Mouse (Mus musculus) regulatory T cell (primary cell): Measurements from ENCODE around the gene Syce1l.

Experiments
- in situ Hi-C: fragments of 300-600 bp; cut with MboI, MseI; formaldehyde crosslinking; loops from one replicate; pipeline ENCODE4 v1.15.1; 2025; ENCODE audit warnings: high pct_unique_total_duplicates

Gene Syce1l

GRCm38 (mm10) chr8:113672599-113673255 lies 29.7 kb downstream of the Syce1l start:
- in situ Hi-C loops = loop anchor here (10.0 kb wide), 1 partner anchor 952 kb away; no protein-coding TSS in a partner anchor

DNA sequence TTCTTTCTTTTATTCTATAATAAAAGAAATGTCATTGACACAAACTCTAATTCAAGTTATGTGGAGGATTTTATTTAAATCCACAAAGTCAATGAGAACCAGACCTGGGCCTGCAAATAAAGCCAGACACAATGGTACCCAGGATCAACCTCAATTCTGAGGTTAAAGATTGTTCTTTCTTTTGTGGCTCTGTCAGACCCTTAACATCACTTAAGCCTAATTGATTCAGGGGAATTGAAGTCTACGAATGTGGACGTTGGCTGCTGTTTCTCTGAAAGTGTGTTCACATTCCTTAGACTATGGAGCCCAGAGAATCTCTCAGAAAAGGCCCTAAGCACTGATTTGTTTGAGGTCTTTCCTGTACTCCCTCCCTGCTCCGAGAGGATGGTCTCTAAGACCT lies 30.3 kb downstream of the Syce1l start:
- in situ Hi-C loops = loop anchor here (10.0 kb wide), 1 partner anchor 952 kb away; no protein-coding TSS in a partner anchor

DNA sequence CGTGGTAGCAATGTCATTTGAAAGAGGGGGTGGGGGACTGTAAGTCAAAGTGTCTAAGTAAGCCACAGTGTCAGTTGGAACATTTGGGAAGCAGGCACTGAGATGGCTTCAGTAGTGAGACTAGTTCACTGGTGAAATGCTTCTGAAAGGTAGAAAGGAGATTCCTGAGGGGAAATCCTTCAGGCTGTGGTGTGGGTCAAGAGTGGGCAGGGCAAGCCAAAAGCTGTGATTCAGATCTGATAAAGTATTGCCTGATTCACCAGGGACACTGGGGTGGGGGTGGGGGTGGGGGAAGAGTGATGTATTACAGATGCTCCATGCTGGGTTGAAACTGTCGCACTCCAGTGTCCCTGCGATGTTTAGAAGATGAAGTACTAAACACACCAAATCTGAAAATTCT lies 31.6 kb downstream of the Syce1l start:
- in situ Hi-C loops = loop anchor here (10.0 kb wide), 1 partner anchor 950 kb away; no protein-coding TSS in a partner anchor

- in situ Hi-C loops = loop anchor here (10.0 kb wide), 1 partner anchor 950 kb away; no protein-coding TSS in a partner anchor
Observed at GRCm38 (mm10) chr8:113675281-113675680, 32.3 kb downstream of the Syce1l start.

DNA sequence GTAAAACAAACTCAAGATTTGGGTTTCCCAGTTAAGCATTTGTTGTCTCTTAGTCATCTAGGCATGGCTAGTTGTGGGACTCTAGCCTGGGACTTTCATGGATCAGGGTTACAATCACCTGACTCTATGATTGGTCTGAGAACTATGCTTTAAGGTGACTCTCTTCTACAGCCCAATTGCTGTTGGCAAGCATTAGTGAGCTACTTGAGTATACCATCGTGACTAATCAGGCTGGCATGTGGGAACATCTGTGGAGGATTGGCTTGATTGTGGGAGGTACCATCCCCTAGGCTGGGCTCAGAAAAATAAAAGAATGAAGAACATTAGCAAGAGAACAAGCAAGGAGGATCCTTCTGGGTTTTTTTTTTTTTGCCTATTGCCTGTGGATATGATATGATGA lies 33.8 kb downstream of the Syce1l start:
- in situ Hi-C loops = loop anchor here (10.0 kb wide), 1 partner anchor 948 kb away; no protein-coding TSS in a partner anchor

DNA sequence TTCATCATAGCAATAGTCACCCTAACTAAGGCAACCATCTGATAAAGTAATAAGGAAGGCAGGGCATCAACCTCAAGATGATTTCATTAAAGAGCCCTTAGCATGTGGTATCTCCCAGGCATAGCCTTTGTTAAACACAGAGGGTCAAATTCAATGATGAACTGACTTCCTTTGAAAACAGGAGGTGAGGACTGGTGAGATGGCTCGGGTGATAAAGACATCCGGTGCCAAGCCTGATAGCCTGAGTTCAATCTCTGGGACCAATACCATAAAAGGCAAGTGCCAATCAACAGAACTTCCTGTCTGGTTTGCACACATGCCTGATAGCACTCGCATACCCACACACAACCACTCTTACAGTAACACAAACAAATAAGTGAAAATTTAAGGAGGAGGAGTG lies 36.3 kb downstream of the Syce1l start:
- in situ Hi-C loops = loop anchor here (10.0 kb wide), 1 partner anchor 945 kb away; no protein-coding TSS in a partner anchor

DNA sequence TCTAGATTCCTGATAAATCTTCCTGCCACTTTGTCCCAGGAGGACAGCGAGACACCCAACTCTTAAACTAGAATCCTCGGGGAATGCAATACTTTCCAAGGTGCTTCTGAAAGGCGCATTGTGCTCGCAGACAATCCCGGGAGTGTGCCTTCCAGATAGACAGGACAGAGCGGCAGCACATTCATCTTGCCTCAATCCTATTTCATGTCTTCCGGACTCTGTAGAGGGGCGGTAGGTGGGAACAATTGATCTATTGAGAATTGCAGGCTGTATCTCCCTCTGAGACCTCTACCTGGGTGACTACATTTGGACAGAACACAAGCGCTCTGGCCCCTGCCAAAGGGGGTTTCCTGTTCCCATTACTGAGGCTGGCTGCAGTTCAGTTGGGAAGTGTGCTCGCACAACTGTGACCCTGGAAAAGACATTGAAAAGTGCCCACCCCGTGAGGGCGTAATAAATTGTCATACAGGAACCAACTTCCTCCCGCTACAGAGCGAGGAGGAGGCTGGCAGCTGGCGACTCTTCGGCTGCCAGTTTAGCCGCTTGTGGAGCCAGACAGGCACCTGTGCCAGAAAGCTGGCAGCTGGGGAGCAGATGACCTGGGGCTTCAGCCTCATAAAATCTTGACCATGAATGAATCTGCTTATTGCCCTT lies 45.0 kb downstream of the Syce1l start:
- in situ Hi-C loops = no loop called here

- in situ Hi-C loops = no loop called here
Observed at GRCm38 (mm10) chr8:113688543-113688915, 45.5 kb downstream of the Syce1l start.

- in situ Hi-C loops = no loop called here
Observed at GRCm38 (mm10) chr8:113691622-113692343, 48.8 kb downstream of the Syce1l start.

DNA sequence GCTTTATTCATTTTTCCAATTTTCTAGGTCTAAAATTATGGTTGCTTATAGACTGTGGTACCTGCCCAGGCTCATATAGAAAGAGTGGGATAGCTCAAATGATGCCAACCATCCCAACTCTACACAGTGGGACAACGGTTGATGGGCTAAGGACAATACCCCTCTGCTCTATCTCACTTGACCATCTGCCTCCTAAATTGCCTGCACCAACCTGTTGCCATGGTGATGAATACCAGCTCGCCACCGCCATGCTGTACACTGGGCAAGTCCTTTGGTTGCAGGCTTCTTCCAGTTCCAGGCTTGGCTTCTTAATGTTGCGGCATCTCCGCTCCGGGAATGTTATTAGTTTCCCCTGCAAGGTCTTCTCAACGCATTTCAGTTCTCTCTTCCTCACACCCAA lies 62.0 kb downstream of the Syce1l start:
- in situ Hi-C loops = no loop called here
